Mouse (Mus musculus): ENCODE measurements around the gene Pax2.

GRCm38 (mm10) chr19:44800327-44800726 lies 44.5 kb downstream of the Pax2 start:
- no peak for TF ChIP-seq CTCF (IDR thresholded peaks at IDR 0.05; ENCODE audit: low read depth)
- no peak for TF ChIP-seq EP300 (IDR thresholded peaks at IDR 0.05; ENCODE audit: low read depth)
